Mouse (Mus musculus) ES-E14 (cell line): ENCODE data around the gene Flt3. TPM values are rescaled to one million over a fixed set of nuclear protein-coding genes. Genes with fewer than 3 reads are reported as not detected.

Experiments used
- DNase-seq: peaks from one replicate; pipeline ENCODE4 v3.0.0-alpha.2; 2013; ENCODE audit warnings: low read depth, low spot score
- H3K27ac ChIP-seq: 2 replicates; pipeline ENCODE4 v1.5.1; 2012; ENCODE audit warnings: low read depth, mild to moderate bottlenecking, low read length, moderate library complexity, mixed read lengths; ENCODE audit not compliant: poor library complexity, insufficient read depth, severe bottlenecking
- H3K36me3 ChIP-seq: 2 replicates; pipeline ENCODE4 v1.6.1; 2012; ENCODE audit warnings: mild to moderate bottlenecking, low read length, moderate library complexity, mixed read lengths; ENCODE audit not compliant: control insufficient read depth, poor library complexity, insufficient read depth, severe bottlenecking
- H3K4me1 ChIP-seq, 2 experiments: fragments of 150-350 bp in 1 of 2; sonication (generic) in 1 of 2; 2 replicates each; pipeline ENCODE4 v1.6.1; 2012; ENCODE audit warnings: low read length in 2 of 2, mild to moderate bottlenecking in 1 of 2, mixed read lengths in 1 of 2; ENCODE audit not compliant: control insufficient read depth in 2 of 2, insufficient read depth in 2 of 2, poor library complexity in 1 of 2
- H3K4me3 ChIP-seq, 2 experiments: fragments of 150-350 bp in 1 of 2; sonication (generic) in 1 of 2; 2 replicates each; pipeline ENCODE4 v1.5.1; 2012; ENCODE audit warnings: low read length in 2 of 2, low read depth in 1 of 2, mild to moderate bottlenecking in 1 of 2, mixed read lengths in 1 of 2; ENCODE audit not compliant: insufficient read depth in 1 of 2, poor library complexity in 1 of 2, severe bottlenecking in 1 of 2
- H3K9ac ChIP-seq: 2 replicates; pipeline ENCODE4 v1.6.1; 2012; ENCODE audit warnings: low read depth, mild to moderate bottlenecking, low read length, mixed read lengths; ENCODE audit not compliant: poor library complexity, insufficient read depth, severe bottlenecking
- H3K9me3 ChIP-seq: fragments of 150-350 bp; sonication (generic); 2 replicates; pipeline ENCODE4 v1.6.1; 2012; ENCODE audit warnings: low read depth, mild to moderate bottlenecking, low read length; ENCODE audit not compliant: control insufficient read depth, insufficient read depth
- CHD2 ChIP-seq: IDR thresholded peaks from 2 replicates; pipeline ENCODE4 v1.6.1; 2014; ENCODE audit warnings: mild to moderate bottlenecking, low read depth, low read length, inconsistent platforms
- HCFC1 ChIP-seq: IDR thresholded peaks from 2 replicates; pipeline ENCODE4 v1.6.1; 2012; ENCODE audit warnings: low read length, inconsistent platforms, borderline replicate concordance; ENCODE audit not compliant: insufficient read depth
- MAFK ChIP-seq: IDR thresholded peaks from 2 replicates; pipeline ENCODE4 v1.6.1; 2014; ENCODE audit warnings: mild to moderate bottlenecking, low read depth, low read length, inconsistent platforms; ENCODE audit not compliant: insufficient read depth
- ZC3H11A ChIP-seq: IDR thresholded peaks from 2 replicates; pipeline ENCODE4 v1.6.1; 2012; ENCODE audit warnings: low read depth, mild to moderate bottlenecking, inconsistent platforms, low read length, borderline replicate concordance
- ZNF384 ChIP-seq: IDR thresholded peaks from 2 replicates; pipeline ENCODE4 v1.6.1; 2012; ENCODE audit warnings: low read depth, low read length, inconsistent platforms
- in situ Hi-C, 2 experiments: fragments of 600-800 bp; cut with MboI; formaldehyde crosslinking; loops; one replicate each; pipeline ENCODE4 v1.15.1; 2025; ENCODE audit warnings: low sequenced_read_pairs in 2 of 2, inconsistent platforms in 1 of 2; ENCODE audit not compliant: unreplicated experiment in 2 of 2
- total RNA-seq: library from RNA; depleted of rRNA; stranded (reverse); fragments of 300-350 nt; gene quantifications from 2 replicates; pipeline ENCODE4 v1.2.3, GENCODE M21; 2012

Flt3 gene
- total RNA-seq, 1 experiment: 0.27 TPM

DNA sequence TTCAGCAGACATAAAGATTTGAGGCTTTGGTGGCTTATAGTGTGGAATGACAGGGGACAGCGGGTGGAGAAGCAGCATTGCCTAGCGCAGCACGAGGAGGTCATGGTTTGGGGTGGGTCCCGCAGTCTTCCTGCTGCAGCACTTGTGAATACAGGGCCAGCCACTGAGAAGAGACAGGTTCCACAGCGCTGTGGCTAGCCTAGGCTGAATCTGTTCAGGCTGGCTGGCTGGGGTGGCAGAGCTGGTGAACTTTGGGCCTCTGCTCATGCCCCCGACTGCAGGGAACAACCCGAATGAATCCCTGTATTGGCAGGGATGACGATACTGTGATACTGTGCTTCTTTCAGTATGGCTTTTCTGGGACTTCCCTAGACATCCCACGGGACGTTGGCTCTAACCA is 56.4 kb downstream of the Flt3 start:
- in situ Hi-C loops: no loop called here
- H3K36me3 ChIP-seq: no peaks in the 10 kb centered on the region
- H3K4me3 ChIP-seq: no peak overlapping the region
- no peaks in the 10 kb centered on the region for H3K9me3 ChIP-seq
- TF ChIP-seq CHD2 (no peak), ZC3H11A (no peak), ZNF384 (no peak), MAFK (no peak), HCFC1 (no peak)
- H3K4me1 ChIP-seq: peaks cover 0 to 3% of the 10 kb centered on the region in 2 experiments; a peak in 1 of 4 replicates
- no peak overlapping the region for H3K9ac ChIP-seq
- no peak overlapping the region for H3K27ac ChIP-seq
- no peak for DNase-seq

DNA sequence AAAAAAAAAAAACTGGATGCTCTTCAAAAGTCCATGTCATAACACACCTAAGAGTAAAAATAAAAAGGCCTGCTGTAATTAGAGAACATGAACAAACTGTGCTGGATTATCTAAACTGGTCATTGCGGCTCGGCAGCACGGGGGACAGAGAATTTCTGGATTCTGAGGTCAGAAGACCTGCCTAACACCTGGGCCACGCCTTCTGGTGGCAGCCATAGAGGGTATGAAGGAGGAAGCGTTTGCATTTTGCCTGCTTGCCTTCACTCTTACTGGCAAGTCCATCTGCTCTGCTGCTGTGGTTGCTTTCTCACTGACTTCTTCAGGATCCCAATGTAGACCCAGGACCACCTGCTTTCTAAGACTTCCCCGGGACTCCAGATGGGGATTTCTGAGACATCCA is 57.4 kb downstream of the Flt3 start:
- Histone ChIP-seq H3K27ac (no peak overlapping the region), H3K9ac (no peak overlapping the region), H3K9me3 (no peaks in the 10 kb centered on the region), H3K4me1 (peaks cover 0 to 3% of the 10 kb centered on the region in 2 experiments; a peak in 1 of 4 replicates), H3K36me3 (no peaks in the 10 kb centered on the region), H3K4me3 (no peak overlapping the region)
- in situ Hi-C loops: no loop called here
- no peak for TF ChIP-seq ZC3H11A
- TF ChIP-seq ZNF384: no peak
- no peak for TF ChIP-seq CHD2
- no peak for TF ChIP-seq HCFC1
- TF ChIP-seq MAFK: no peak
- no peak for DNase-seq

DNA sequence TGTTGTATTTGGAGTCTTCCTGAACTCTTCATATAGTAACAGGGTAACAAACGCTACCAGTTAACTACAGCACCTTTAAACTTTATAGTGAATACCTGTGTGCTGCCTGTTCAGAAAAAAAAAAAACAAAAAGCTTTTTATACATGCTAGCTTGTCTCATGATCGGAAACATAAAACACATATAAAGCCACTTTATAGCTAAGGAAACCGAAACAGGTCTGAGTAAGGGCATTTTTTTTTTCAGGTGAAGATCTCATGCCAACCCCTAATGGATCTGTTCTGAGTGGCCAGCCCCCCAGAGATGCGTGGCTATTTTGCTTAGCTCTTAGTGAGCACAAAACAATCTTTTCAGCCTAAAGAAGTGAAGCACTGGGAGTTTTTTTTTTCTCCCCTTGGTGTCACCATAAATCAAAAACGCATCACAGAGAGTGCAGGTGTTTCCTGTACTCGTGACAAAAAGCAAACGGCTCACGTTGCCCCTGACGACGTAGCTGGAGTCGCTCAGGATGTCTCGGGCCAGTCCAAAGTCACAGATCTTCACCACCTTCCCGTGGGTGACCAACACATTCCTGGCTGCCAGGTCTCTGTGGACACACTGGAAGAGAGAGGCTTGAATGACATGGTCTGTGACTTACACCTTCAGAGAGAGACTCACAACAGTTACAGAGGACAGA is 59.4 kb downstream of the Flt3 start:
- no peak overlapping the region for H3K27ac ChIP-seq
- in situ Hi-C loops: no loop called here
- no peak overlapping the region for H3K4me3 ChIP-seq
- DNase-seq: no peak
- peaks cover 0 to 3% of the 10 kb centered on the region in 2 experiments; a peak in 1 of 4 replicates for H3K4me1 ChIP-seq
- H3K9me3 ChIP-seq: no peaks in the 10 kb centered on the region
- H3K9ac ChIP-seq: no peak overlapping the region
- TF ChIP-seq HCFC1 (no peak), ZC3H11A (no peak), ZNF384 (no peak), MAFK (no peak), CHD2 (no peak)
- no peaks in the 10 kb centered on the region for H3K36me3 ChIP-seq

DNA sequence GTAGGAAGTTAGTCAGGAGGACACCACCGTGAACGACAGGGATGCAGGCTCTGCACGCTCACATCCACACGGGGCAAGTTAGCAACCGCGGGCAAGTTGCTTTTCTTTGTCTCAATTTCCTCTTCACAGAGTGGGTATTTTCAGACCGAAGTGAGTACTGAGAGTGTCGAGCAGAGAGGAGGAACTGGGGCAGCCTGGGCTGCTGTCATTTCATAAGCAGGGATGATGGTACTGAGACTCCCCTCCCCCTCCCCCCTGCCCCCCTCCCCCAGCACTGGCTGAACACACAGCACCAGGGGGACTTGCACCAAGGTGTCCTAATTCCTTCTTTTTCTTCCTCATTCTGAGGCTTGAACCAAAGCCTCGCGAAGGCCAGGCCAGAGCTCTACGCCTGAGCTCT is 60.7 kb downstream of the Flt3 start:
- no peaks in the 10 kb centered on the region for H3K9me3 ChIP-seq
- no peak overlapping the region for H3K9ac ChIP-seq
- no peak for DNase-seq
- TF ChIP-seq HCFC1 (no peak), CHD2 (no peak), ZNF384 (no peak), MAFK (no peak), ZC3H11A (no peak)
- H3K4me3 ChIP-seq: no peak overlapping the region
- in situ Hi-C loops: no loop called here
- H3K27ac ChIP-seq: no peak overlapping the region
- H3K36me3 ChIP-seq: no peaks in the 10 kb centered on the region
- peaks cover 0 to 3% of the 10 kb centered on the region in 2 experiments; a peak in 1 of 4 replicates for H3K4me1 ChIP-seq
